Mouse (Mus musculus) heart, adult 2 months (tissue): ENCODE results near the gene Rasgrf2.

Experiments used
- CTCF ChIP-seq: fragments of 200-600 bp; IDR thresholded peaks from 2 replicates; pipeline ENCODE4 v1.8.1; 2022; ENCODE audit warnings: antibody characterized with exemption, mild to moderate bottlenecking, moderate library complexity
- POLR2A ChIP-seq: fragments of 200-500 bp; IDR thresholded peaks from 2 replicates; pipeline ENCODE4 v1.6.1; 2011; ENCODE audit warnings: mild to moderate bottlenecking, low read depth, low read length, control low read depth; ENCODE audit not compliant: insufficient read depth

DNA sequence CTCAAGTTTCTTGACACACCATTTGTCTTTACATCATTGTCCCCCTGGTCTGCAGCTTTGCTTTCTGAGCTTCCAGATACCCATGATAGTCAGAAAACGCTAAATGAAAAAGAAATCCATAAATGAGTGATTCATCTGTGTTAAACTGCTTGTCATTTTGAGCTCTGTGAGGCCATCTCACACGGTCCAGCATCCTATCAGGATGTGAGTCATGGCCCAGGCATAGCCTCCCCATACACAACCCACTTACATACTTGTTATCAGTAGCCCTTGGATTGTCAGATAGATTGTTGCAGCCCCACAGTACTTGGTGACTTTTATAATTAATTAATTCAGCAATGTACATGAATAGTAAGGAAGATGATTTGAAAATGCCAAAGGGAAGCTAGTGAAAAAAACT is 63.6 kb downstream of the Rasgrf2 start:
- TF ChIP-seq CTCF: no peak
- TF ChIP-seq POLR2A: no peak
